Mouse (Mus musculus) T-cell, adult 2 months (primary cell): Measurements from ENCODE around the gene Anapc5.

Source experiments
- DNase-seq: peaks from one replicate; pipeline ENCODE4 v3.0.0; 2022; ENCODE audit warnings: low spot score

Anapc5 gene

GRCm38 (mm10) chr5:122820777-122821523 lies at the start of gene Anapc5:
Anapc5 (minus strand) TSS chr5:122821339.
- peak; percentile 95 for DNase-seq

GRCm38 (mm10) chr5:122863053-122863452 lies 41.9 kb upstream of the Anapc5 start:
- DNase-seq: no peak

- DNase-seq: peak; percentile 12
These were observed 34.7 kb upstream of the Anapc5 start for GRCm38 (mm10) chr5:122855858-122856257.

GRCm38 (mm10) chr5:122852611-122853010 lies 31.5 kb upstream of the Anapc5 start:
- no peak for DNase-seq

- no peak for DNase-seq
These were observed 29.3 kb upstream of the Anapc5 start for GRCm38 (mm10) chr5:122850319-122851002.

- peak; percentile 99 for DNase-seq
These were observed 28.6 kb upstream of the Anapc5 start, which contains the start of gene Rnf34 for GRCm38 (mm10) chr5:122849521-122850318. Rnf34 (plus strand) TSS chr5:122850048.

GRCm38 (mm10) chr5:122843799-122844198 lies 22.7 kb upstream of the Anapc5 start:
- DNase-seq: no peak

- DNase-seq: no peak
These were observed 20.0 kb upstream of the Anapc5 start for GRCm38 (mm10) chr5:122841126-122841525.

GRCm38 (mm10) chr5:122832996-122833395 lies 11.9 kb upstream of the Anapc5 start:
- DNase-seq: peak; percentile 24

GRCm38 (mm10) chr5:122832536-122832935 lies 11.4 kb upstream of the Anapc5 start:
- peak; percentile 56 for DNase-seq

- no peak for DNase-seq
These were observed 4.0 kb upstream of the Anapc5 start for GRCm38 (mm10) chr5:122825099-122825498.

GRCm38 (mm10) chr5:122824450-122824849 lies 3.3 kb upstream of the Anapc5 start:
- DNase-seq: no peak

GRCm38 (mm10) chr5:122823976-122824375 lies 2.8 kb upstream of the Anapc5 start:
- no peak for DNase-seq

- DNase-seq: no peak
These were observed 1.3 kb upstream of the Anapc5 start for GRCm38 (mm10) chr5:122822441-122822840.

- DNase-seq: no peak
These were observed 366 bp upstream of the Anapc5 start for GRCm38 (mm10) chr5:122821524-122821885.

GRCm38 (mm10) chr5:122812699-122813098 lies 8.4 kb downstream of the Anapc5 start:
- no peak for DNase-seq

GRCm38 (mm10) chr5:122811364-122812079 lies 9.6 kb downstream of the Anapc5 start:
- DNase-seq: peak; percentile 77

GRCm38 (mm10) chr5:122805503-122805902 lies 15.6 kb downstream of the Anapc5 start:
- DNase-seq: no peak

GRCm38 (mm10) chr5:122802706-122803105 lies 18.4 kb downstream of the Anapc5 start:
- no peak for DNase-seq

- no peak for DNase-seq
These were observed 19.5 kb downstream of the Anapc5 start for GRCm38 (mm10) chr5:122801684-122802083.

GRCm38 (mm10) chr5:122800345-122801010 lies 20.7 kb downstream of the Anapc5 start:
- no peak for DNase-seq
